Mouse (Mus musculus): ENCODE data around the gene Sorcs2.

GRCm38 (mm10) chr5:36141676-36142255 is 256.2 kb downstream of the Sorcs2 start:
- TF ChIP-seq POU5F1 (IDR thresholded peaks at IDR 0.05; ENCODE audit: borderline replicate concordance, low read length) (no peak), CTCF (conservative IDR thresholded peaks at IDR 0.05; ENCODE audit: low read length) (no peak), NANOG (IDR thresholded peaks at IDR 0.05; ENCODE audit: borderline replicate concordance, low read length) (no peak)
